Mouse (Mus musculus): ENCODE measurements around the gene Ift27.

DNA sequence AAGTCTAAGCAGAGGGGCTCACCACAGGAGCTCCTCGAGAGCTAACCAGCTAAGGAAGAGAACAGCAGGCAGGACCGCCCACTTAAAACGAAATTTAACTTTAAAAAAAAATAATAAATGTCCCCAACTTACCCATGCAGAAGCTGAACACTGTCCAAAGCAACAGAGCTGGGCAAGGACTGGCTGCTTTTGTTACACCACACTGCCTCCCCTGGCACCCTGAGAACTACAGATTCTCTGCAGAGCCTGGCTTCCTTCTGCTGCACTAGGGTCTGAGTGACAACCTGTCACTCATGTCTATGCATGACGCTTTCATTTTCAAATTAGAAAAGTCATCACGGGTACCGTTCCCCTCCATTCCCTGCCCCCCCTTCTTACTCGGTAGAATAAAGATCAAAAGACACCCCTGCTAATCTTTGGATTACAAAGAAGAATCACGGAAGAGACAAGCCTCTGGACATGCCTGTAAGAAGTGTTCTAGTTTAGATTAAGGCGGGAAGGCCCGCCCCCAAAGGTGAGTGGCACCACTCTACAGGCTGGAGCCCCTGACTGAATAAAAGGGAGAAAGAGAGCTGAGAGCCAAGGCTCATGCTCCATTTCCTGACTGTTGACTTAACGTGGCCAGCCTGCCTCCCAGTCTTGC lies 1.5 kb downstream of the Ift27 start:
- TF ChIP-seq GATA1 (IDR thresholded peaks at IDR 0.05; ENCODE audit: borderline replicate concordance, low read length) (no peak), CTCF (IDR thresholded peaks at IDR 0.05; ENCODE audit: low read depth, low read length) (no peak), TAL1 (conservative IDR thresholded peaks at IDR 0.05; ENCODE audit: low read depth, low read length) (no peak), GATA2 (IDR thresholded peaks at IDR 0.05; ENCODE audit: borderline replicate concordance, low read depth, low read length) (no peak)

Data from G1E (cell line).